24 mouse cellular contexts compared by ENCODE assay signal in the genomic region with DNA sequence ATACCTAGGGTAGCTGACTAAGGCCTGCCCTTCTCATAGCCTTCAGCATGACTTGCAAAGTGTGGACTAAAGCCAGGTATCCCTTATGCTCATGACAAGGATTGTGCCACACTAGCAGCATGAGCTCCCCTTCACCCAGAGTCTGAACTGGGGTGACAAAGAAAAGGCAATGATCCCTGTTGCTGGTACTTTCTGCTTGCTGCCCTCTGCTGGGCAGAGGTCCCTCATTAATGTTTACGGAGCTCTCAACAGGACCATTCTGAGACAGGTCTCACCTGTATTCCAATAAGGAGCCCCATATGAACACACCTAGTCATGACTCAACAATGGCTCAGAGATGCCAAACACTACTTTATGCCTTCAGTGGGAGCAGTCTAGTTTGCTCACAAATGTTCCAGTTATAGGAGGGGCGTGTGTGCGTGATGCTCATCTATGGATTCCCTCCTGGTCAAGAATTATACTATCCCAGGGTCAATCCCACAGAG. TPM values are rescaled to one million over a fixed set of nuclear protein-coding genes. Genes with fewer than 3 reads are reported as not detected.
A peak's percentile ranks its signal among the peaks of the same experiment; 100 is the strongest.
DNase-seq lines count a peak whose midpoint lies in the region; ATAC-seq and TF ChIP-seq lines count a peak whose summit lies in the region.
"Had no signal": no experiment of that assay in that cellular context is flagged by ENCODE, and none has a peak within 500 bp of the region (broad histone marks: within the 10 kb centered on the region; RNA-seq: fewer than 3 reads in every experiment).

No protein-coding gene starts in this region.

- H3K4me1 ChIP-seq in intestine, embryonic 16.5 days (ENCODE audit: control insufficient read depth, insufficient read depth, low read length) = peaks cover 11% of the 10 kb centered on the region
- H3K4me1 ChIP-seq in intestine, embryonic 15.5 days (replicated peaks) = 0 out of 2 replicates have a peak, but pooled peaks cover 4% of the 10 kb centered on the region
- no peaks in the 10 kb centered on the region for H3K4me1 ChIP-seq in limb, embryonic 11.5 days (ENCODE audit: control insufficient read depth, insufficient read depth, low read length)
- no peaks in the 10 kb centered on the region; the same call in 1 of the 2 replicates for H3K4me1 ChIP-seq in limb, embryonic 10.5 days
- H3K4me1 ChIP-seq in intestine, postnatal 0 days (replicated peaks; ENCODE audit: control insufficient read depth, insufficient read depth, low read length) = no peaks in the 10 kb centered on the region
- H3K4me1 ChIP-seq: limb, embryonic 12.5 days had no signal

- no peak overlapping the region for H3K9ac ChIP-seq in intestine, embryonic 16.5 days (ENCODE audit: low read depth, low read length)
- H3K9ac ChIP-seq in intestine, embryonic 15.5 days = no peak overlapping the region
- no peak overlapping the region for H3K9ac ChIP-seq in limb, embryonic 11.5 days (ENCODE audit: low read length)
- H3K9ac ChIP-seq in intestine, postnatal 0 days (ENCODE audit: low read depth, low read length) = no peak overlapping the region
- H3K9ac ChIP-seq: hindbrain, embryonic 12.5 days; limb, embryonic 12.5 days; lung, embryonic 15.5 days; midbrain, embryonic 12.5 days; neural tube, embryonic 15.5 days had no signal

- H3K4me3 ChIP-seq in intestine, embryonic 16.5 days (ENCODE audit: low read length) = no peak overlapping the region
- no peak overlapping the region for H3K4me3 ChIP-seq in intestine, embryonic 15.5 days (replicated peaks)
- no peak overlapping the region for H3K4me3 ChIP-seq in limb, embryonic 11.5 days (ENCODE audit: low read depth, low read length)
- no peak overlapping the region for H3K4me3 ChIP-seq in limb, embryonic 10.5 days
- no peak overlapping the region for H3K4me3 ChIP-seq in intestine, postnatal 0 days (ENCODE audit: low read depth, low read length)
- H3K4me3 ChIP-seq: heart, adult 2 months; hindbrain, embryonic 12.5 days; limb, embryonic 12.5 days; lung, embryonic 15.5 days; midbrain, embryonic 12.5 days; neural tube, embryonic 15.5 days had no signal

- no peak overlapping the region for H3K4me2 ChIP-seq in intestine, embryonic 16.5 days (ENCODE audit: low read depth, low read length)
- H3K4me2 ChIP-seq in intestine, embryonic 15.5 days (replicated peaks) = no peak overlapping the region
- no peak overlapping the region for H3K4me2 ChIP-seq in limb, embryonic 11.5 days (ENCODE audit: low read depth, severe bottlenecking)
- no peak overlapping the region for H3K4me2 ChIP-seq in intestine, postnatal 0 days (replicated peaks; ENCODE audit: low read depth)
- H3K4me2 ChIP-seq: hindbrain, embryonic 12.5 days; limb, embryonic 12.5 days; liver, embryonic 11.5 days; lung, embryonic 15.5 days; midbrain, embryonic 12.5 days; neural tube, embryonic 15.5 days had no signal

- WGBS in intestine, embryonic 16.5 days = 85% methylated on average over 3 of the region's 3 CpGs
- WGBS in intestine, embryonic 15.5 days = 90% methylated on average over 3 of the region's 3 CpGs
- WGBS in limb, embryonic 11.5 days = 85% methylated on average over 3 of the region's 3 CpGs
- WGBS in limb, embryonic 10.5 days = 90% methylated on average over 3 of the region's 3 CpGs
- WGBS in intestine, postnatal 0 days = 85% methylated on average over 3 of the region's 3 CpGs

- H3K27me3 ChIP-seq in intestine, embryonic 16.5 days (replicated peaks; ENCODE audit: control insufficient read depth, insufficient read depth, low read length) = no peaks in the 10 kb centered on the region
- H3K27me3 ChIP-seq in intestine, embryonic 15.5 days (replicated peaks) = no peaks in the 10 kb centered on the region
- no peaks in the 10 kb centered on the region for H3K27me3 ChIP-seq in limb, embryonic 11.5 days (ENCODE audit: control insufficient read depth, insufficient read depth, low read length)
- H3K27me3 ChIP-seq in limb, embryonic 10.5 days (ENCODE audit: low read depth, poor library complexity, severe bottlenecking) = no peaks in the 10 kb centered on the region
- no peaks in the 10 kb centered on the region for H3K27me3 ChIP-seq in intestine, postnatal 0 days (replicated peaks; ENCODE audit: control insufficient read depth, insufficient read depth, low read length)
- H3K27me3 ChIP-seq: hindbrain, embryonic 12.5 days; limb, embryonic 12.5 days; lung, embryonic 15.5 days; midbrain, embryonic 12.5 days; neural tube, embryonic 15.5 days had no signal

- ATAC-seq in intestine, embryonic 16.5 days = peak; percentile 38; the same call in 1 of the 2 replicates
- no peak for ATAC-seq in intestine, embryonic 15.5 days
- no peak for ATAC-seq in limb, embryonic 11.5 days (ENCODE audit: insufficient number of reproducible peaks, low FRiP score, low TSS enrichment, low read depth)
- no peak for ATAC-seq in intestine, postnatal 0 days
- ATAC-seq in erythroblast, adult 5-6 weeks (replicated peaks; ENCODE audit: low FRiP score, poor library complexity, severe bottlenecking) = no peak
- ATAC-seq: CD4-positive, CD25-positive, alpha-beta regulatory T cell, adult 4 months; forebrain, embryonic 16.5 days had no signal

- no peaks in the 10 kb centered on the region; the same call in 1 of the 2 replicates for H3K9me3 ChIP-seq in intestine, embryonic 16.5 days (ENCODE audit: control insufficient read depth, low read length)
- H3K9me3 ChIP-seq in intestine, embryonic 15.5 days = no peaks in the 10 kb centered on the region
- H3K9me3 ChIP-seq in limb, embryonic 11.5 days (ENCODE audit: control insufficient read depth, low read length) = no peaks in the 10 kb centered on the region
- H3K9me3 ChIP-seq in limb, embryonic 10.5 days (replicated peaks) = no peaks in the 10 kb centered on the region
- no peaks in the 10 kb centered on the region for H3K9me3 ChIP-seq in intestine, postnatal 0 days (ENCODE audit: control insufficient read depth)
- H3K9me3 ChIP-seq: hindbrain, embryonic 12.5 days; limb, embryonic 12.5 days; lung, embryonic 15.5 days; midbrain, embryonic 12.5 days; neural tube, embryonic 15.5 days had no signal

- H3K27ac ChIP-seq in intestine, embryonic 16.5 days (ENCODE audit: low read length) = no peak overlapping the region
- no peak overlapping the region for H3K27ac ChIP-seq in intestine, embryonic 15.5 days
- H3K27ac ChIP-seq in limb, embryonic 11.5 days (replicated peaks; ENCODE audit: low read depth, low read length) = no peak overlapping the region
- H3K27ac ChIP-seq in limb, embryonic 10.5 days = no peak overlapping the region
- no peak overlapping the region for H3K27ac ChIP-seq in intestine, postnatal 0 days (ENCODE audit: low read depth, low read length)
- H3K27ac ChIP-seq: heart, adult 2 months; hindbrain, embryonic 12.5 days; limb, embryonic 12.5 days; lung, embryonic 15.5 days; midbrain, embryonic 12.5 days; neural tube, embryonic 15.5 days had no signal

- TF ChIP-seq CTCF in intestine, postnatal 0 days (IDR thresholded peaks at IDR 0.05; ENCODE audit: low read depth) = peak; percentile 72

- peak; percentile 10 for DNase-seq in limb, embryonic 11.5 days (ENCODE audit: low spot score)
- no peak for DNase-seq in limb, embryonic 10.5 days (ENCODE audit: low spot score)
- peak; percentile 27 for DNase-seq in lung, postnatal 25 days (ENCODE audit: low spot score)
- DNase-seq in yolk sac, embryonic 10.5 days (ENCODE audit: low spot score) = no peak
- DNase-seq: adrenal gland, postnatal 25 days; cerebellum, adult 9-10 months; gastrocnemius, postnatal 14 days; heart, adult 2 months had no signal

- H3K36me3 ChIP-seq in intestine, embryonic 16.5 days (ENCODE audit: control insufficient read depth, insufficient read depth, low read length) = no peaks in the 10 kb centered on the region
- H3K36me3 ChIP-seq in intestine, embryonic 15.5 days = no peaks in the 10 kb centered on the region
- no peaks in the 10 kb centered on the region for H3K36me3 ChIP-seq in limb, embryonic 11.5 days (ENCODE audit: control insufficient read depth, insufficient read depth, low read length)
- H3K36me3 ChIP-seq in limb, embryonic 10.5 days = no peaks in the 10 kb centered on the region
- H3K36me3 ChIP-seq in intestine, postnatal 0 days (ENCODE audit: control insufficient read depth, insufficient read depth) = no peaks in the 10 kb centered on the region
- H3K36me3 ChIP-seq: hindbrain, embryonic 12.5 days; limb, embryonic 12.5 days; lung, embryonic 15.5 days; midbrain, embryonic 12.5 days; neural tube, embryonic 15.5 days had no signal

RNA-seq across cellular contexts. Expression of a gene that starts 52.0 kb away (rescaled TPM):
- 2.8 TPM in 2 replicates for polyA plus RNA-seq in intestine, embryonic 16.5 days (2015; fragmentation: Nextera tagmentation; extraction: Ambion mirVana)
- polyA plus RNA-seq in intestine, embryonic 15.5 days (2015; fragmentation: Nextera tagmentation; extraction: Ambion mirVana) = 6.3 and 8.6 TPM in 2 replicates
- polyA plus RNA-seq in limb, embryonic 11.5 days (2014; fragmentation: Nextera tagmentation; extraction: Ambion mirVana) = 1.2 and 1.3 TPM in 2 replicates
- polyA plus RNA-seq in limb, embryonic 10.5 days (2016; fragmentation: Nextera tagmentation; extraction: Ambion mirVana) = 0.80 and 1.2 TPM in 2 replicates
- 0.18 and 0.23 TPM in 2 replicates for polyA plus RNA-seq in intestine, postnatal 0 days (2015; fragmentation: Nextera tagmentation; extraction: Ambion mirVana)
- total RNA-seq in erythroblast, adult 5-6 weeks (2015; ENCODE audit: low replicate concordance) = not detected in 2 replicates
- not detected in 2 replicates for total RNA-seq in erythroblast, adult 5-6 weeks (2017; ENCODE audit: low replicate concordance)
- total RNA-seq: ES-E14; gastrocnemius, postnatal 14 days; heart, adult 2 months; heart, postnatal 25 days; megakaryocyte, adult 5-6 weeks had no signal
- polyA plus RNA-seq: CD4-positive, CD25-positive, alpha-beta regulatory T cell, adult 4 months; heart, adult 2 months; heart, embryonic 14.5 days had no signal

Comparison
In these comparisons a context has a peak if more than half of its experiments do, and no peak if none do; other contexts are left out.
1. DNase-seq: peak in limb, embryonic 11.5 days (single experiment) and lung, postnatal 25 days (single experiment); none in limb, embryonic 10.5 days (single experiment) and yolk sac, embryonic 10.5 days (single experiment).